Mouse (Mus musculus) cerebellum, adult 2 months (tissue): ENCODE results near the gene Astn2.

ENCODE experiments used
- CTCF ChIP-seq: fragments of 200-500 bp; IDR thresholded peaks from 2 replicates; pipeline ENCODE4 v1.5.1; 2011; ENCODE audit warnings: low read depth, mild to moderate bottlenecking, control low read depth, low read length, moderate library complexity, borderline replicate concordance; ENCODE audit not compliant: insufficient read depth
- POLR2A ChIP-seq: fragments of 200-500 bp; IDR thresholded peaks from 2 replicates; pipeline ENCODE4 v1.6.1; 2011; ENCODE audit warnings: low read length, control low read depth, borderline replicate concordance; ENCODE audit not compliant: insufficient read depth

DNA sequence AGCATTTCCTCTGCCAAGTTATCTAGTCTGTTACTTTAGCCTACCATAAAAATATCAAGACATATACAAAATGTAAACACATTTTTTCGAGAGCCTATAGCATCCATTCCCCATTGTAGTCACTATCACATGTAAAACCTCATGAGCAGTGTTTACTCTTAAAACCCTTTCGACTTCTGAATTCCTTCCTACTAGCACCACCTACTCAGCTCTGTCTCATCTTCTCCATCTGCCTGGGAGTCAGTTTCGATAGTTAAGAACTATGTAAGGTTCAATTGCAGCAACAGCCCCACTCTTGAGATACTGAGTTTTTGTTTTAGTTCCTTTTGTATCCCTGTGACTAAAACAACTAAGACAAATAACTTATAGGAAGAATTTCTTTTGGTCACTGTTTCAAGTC, 651.5 kb downstream of the Astn2 start:
- no peak for TF ChIP-seq CTCF
- no peak for TF ChIP-seq POLR2A
